Mouse (Mus musculus): ENCODE results near the gene Eif3k. TPM values are rescaled to one million over a fixed set of nuclear protein-coding genes. Genes with fewer than 3 reads are reported as not detected.
A peak's percentile ranks its signal among the peaks of the same experiment; 100 is the strongest.

Eif3k gene
- polyA plus RNA-seq, 1 experiment from 2014 or later, result 403 TPM

- peaks cover 77% of the 10 kb centered on the region for H3K4me1 ChIP-seq
- no peaks in the 10 kb centered on the region for H3K27me3 ChIP-seq
- WGBS, result 72% methylated on average over 6 of the region's 6 CpGs
- no peak overlapping the region for H3K27ac ChIP-seq (replicated peaks)
- H3K36me3 ChIP-seq, result 0 out of 2 replicates have a peak, but pooled peaks cover 6% of the 10 kb centered on the region
- ATAC-seq (ENCODE audit: insufficient number of reproducible peaks, low FRiP score, low TSS enrichment, low read depth), result no peak
- H3K4me2 ChIP-seq (replicated peaks), result no peak overlapping the region
- no peak overlapping the region for H3K9ac ChIP-seq
- no peak overlapping the region for H3K4me3 ChIP-seq (replicated peaks)
- no peaks in the 10 kb centered on the region for H3K9me3 ChIP-seq (replicated peaks)
Measured at GRCm38 (mm10) chr7:28957286-28957685, 24.4 kb downstream of the Eif3k start.

- no peak overlapping the region for H3K4me3 ChIP-seq (replicated peaks)
- no peak for ATAC-seq (ENCODE audit: insufficient number of reproducible peaks, low FRiP score, low TSS enrichment, low read depth)
- no peaks in the 10 kb centered on the region for H3K27me3 ChIP-seq
- peaks cover 87% of the 10 kb centered on the region for H3K4me1 ChIP-seq
- 0 out of 2 replicates have a peak, but pooled peaks cover 6% of the 10 kb centered on the region for H3K36me3 ChIP-seq
- no peak overlapping the region; the same call in 1 of the 2 replicates for H3K27ac ChIP-seq (replicated peaks)
- H3K4me2 ChIP-seq (replicated peaks), result no peak overlapping the region
- no peak overlapping the region for H3K9ac ChIP-seq
- WGBS, result 86% methylated on average over 1 of the region's 1 CpGs
- no peaks in the 10 kb centered on the region for H3K9me3 ChIP-seq (replicated peaks)
Measured at GRCm38 (mm10) chr7:28956270-28956669, 25.4 kb downstream of the Eif3k start.

GRCm38 (mm10) chr7:28955295-28955897 lies 26.3 kb downstream of the Eif3k start:
- Histone ChIP-seq H3K9ac (no peak overlapping the region), H3K27ac (replicated peaks) (peak overlapping the region; percentile 31), H3K27me3 (no peaks in the 10 kb centered on the region), H3K4me1 (peaks cover 90% of the 10 kb centered on the region), H3K36me3 (0 out of 2 replicates have a peak, but pooled peaks cover 9% of the 10 kb centered on the region), H3K9me3 (replicated peaks) (no peaks in the 10 kb centered on the region), H3K4me2 (replicated peaks) (no peak overlapping the region; the same call in 1 of the 2 replicates), H3K4me3 (replicated peaks) (no peak overlapping the region)
- no peak for ATAC-seq (ENCODE audit: insufficient number of reproducible peaks, low FRiP score, low TSS enrichment, low read depth)
- 38% methylated on average over 5 of the region's 5 CpGs for WGBS

GRCm38 (mm10) chr7:28954773-28955172 lies 26.9 kb downstream of the Eif3k start:
- WGBS, result 63% methylated on average over 4 of the region's 4 CpGs
- H3K9ac ChIP-seq, result no peak overlapping the region

GRCm38 (mm10) chr7:28953476-28954376 lies 27.9 kb downstream of the Eif3k start:
- 18% methylated on average over 2 of the region's 2 CpGs for WGBS
- H3K27me3 ChIP-seq, result no peaks in the 10 kb centered on the region
- H3K4me1 ChIP-seq, result peaks cover 87% of the 10 kb centered on the region
- 0 out of 2 replicates have a peak, but pooled peaks cover 12% of the 10 kb centered on the region for H3K36me3 ChIP-seq
- no peak overlapping the region for H3K4me2 ChIP-seq (replicated peaks)
- no peaks in the 10 kb centered on the region for H3K9me3 ChIP-seq (replicated peaks)
- peak overlapping the region; percentile 89 for H3K27ac ChIP-seq (replicated peaks)
- no peak for ATAC-seq (ENCODE audit: insufficient number of reproducible peaks, low FRiP score, low TSS enrichment, low read depth)
- H3K9ac ChIP-seq, result no peak overlapping the region
- no peak overlapping the region for H3K4me3 ChIP-seq (replicated peaks)

More at GRCm38 (mm10) chr7:28954773-28955172, 26.9 kb downstream of the Eif3k start:
- peaks cover 87% of the 10 kb centered on the region for H3K4me1 ChIP-seq
- H3K36me3 ChIP-seq, result 0 out of 2 replicates have a peak, but pooled peaks cover 12% of the 10 kb centered on the region
- peak overlapping the region; percentile 31 for H3K27ac ChIP-seq (replicated peaks)
- no peak for ATAC-seq (ENCODE audit: insufficient number of reproducible peaks, low FRiP score, low TSS enrichment, low read depth)
- H3K4me3 ChIP-seq (replicated peaks), result no peak overlapping the region
- H3K4me2 ChIP-seq (replicated peaks), result no peak overlapping the region
- H3K9me3 ChIP-seq (replicated peaks), result no peaks in the 10 kb centered on the region
- H3K27me3 ChIP-seq, result no peaks in the 10 kb centered on the region

GRCm38 (mm10) chr7:28952786-28953185 lies 28.9 kb downstream of the Eif3k start:
- ATAC-seq (ENCODE audit: insufficient number of reproducible peaks, low FRiP score, low TSS enrichment, low read depth), result peak; percentile 59; the same call in 1 of the 2 replicates
- Histone ChIP-seq H3K9ac (no peak overlapping the region), H3K27me3 (no peaks in the 10 kb centered on the region), H3K27ac (replicated peaks) (peak overlapping the region; percentile 89), H3K36me3 (0 out of 2 replicates have a peak, but pooled peaks cover 12% of the 10 kb centered on the region), H3K4me1 (peaks cover 89% of the 10 kb centered on the region), H3K9me3 (replicated peaks) (no peaks in the 10 kb centered on the region), H3K4me3 (replicated peaks) (no peak overlapping the region), H3K4me2 (replicated peaks) (no peak overlapping the region)
- 5% methylated on average over 3 of the region's 3 CpGs for WGBS

- ATAC-seq (ENCODE audit: insufficient number of reproducible peaks, low FRiP score, low TSS enrichment, low read depth), result no peak
- Histone ChIP-seq H3K9ac (no peak overlapping the region; the same call in 1 of the 2 replicates), H3K4me3 (replicated peaks) (no peak overlapping the region), H3K36me3 (0 out of 2 replicates have a peak, but pooled peaks cover 12% of the 10 kb centered on the region), H3K27me3 (no peaks in the 10 kb centered on the region), H3K4me2 (replicated peaks) (no peak overlapping the region), H3K27ac (replicated peaks) (peak overlapping the region; percentile 89), H3K4me1 (peaks cover 91% of the 10 kb centered on the region), H3K9me3 (replicated peaks) (no peaks in the 10 kb centered on the region)
- 66% methylated on average over 2 of the region's 2 CpGs for WGBS
Measured at GRCm38 (mm10) chr7:28951764-28952163, 29.9 kb downstream of the Eif3k start.

- Histone ChIP-seq H3K9ac (no peak overlapping the region), H3K4me3 (replicated peaks) (no peak overlapping the region), H3K4me1 (peaks cover 93% of the 10 kb centered on the region), H3K36me3 (0 out of 2 replicates have a peak, but pooled peaks cover 10% of the 10 kb centered on the region), H3K27ac (replicated peaks) (no peak overlapping the region), H3K9me3 (replicated peaks) (no peaks in the 10 kb centered on the region), H3K27me3 (no peaks in the 10 kb centered on the region), H3K4me2 (replicated peaks) (no peak overlapping the region)
- 76% methylated on average over 10 of the region's 10 CpGs for WGBS
- ATAC-seq (ENCODE audit: insufficient number of reproducible peaks, low FRiP score, low TSS enrichment, low read depth), result no peak
Measured at GRCm38 (mm10) chr7:28950346-28951037, 31.2 kb downstream of the Eif3k start.

GRCm38 (mm10) chr7:28949298-28949697 lies 32.4 kb downstream of the Eif3k start:
- no peak for ATAC-seq (ENCODE audit: insufficient number of reproducible peaks, low FRiP score, low TSS enrichment, low read depth)
- H3K4me3 ChIP-seq (replicated peaks), result no peak overlapping the region
- H3K27ac ChIP-seq (replicated peaks), result peak overlapping the region; percentile 44
- no peak overlapping the region for H3K4me2 ChIP-seq (replicated peaks)
- 0 out of 2 replicates have a peak, but pooled peaks cover 6% of the 10 kb centered on the region for H3K36me3 ChIP-seq
- peaks cover 96% of the 10 kb centered on the region for H3K4me1 ChIP-seq
- no peaks in the 10 kb centered on the region for H3K27me3 ChIP-seq
- H3K9me3 ChIP-seq (replicated peaks), result no peaks in the 10 kb centered on the region
- no peak overlapping the region for H3K9ac ChIP-seq
- 60% methylated on average over 2 of the region's 2 CpGs for WGBS

GRCm38 (mm10) chr7:28948746-28949145 lies 32.9 kb downstream of the Eif3k start:
- H3K4me2 ChIP-seq (replicated peaks), result no peak overlapping the region
- 0 out of 2 replicates have a peak, but pooled peaks cover 6% of the 10 kb centered on the region for H3K36me3 ChIP-seq
- no peaks in the 10 kb centered on the region for H3K27me3 ChIP-seq
- peaks cover 97% of the 10 kb centered on the region for H3K4me1 ChIP-seq
- H3K9ac ChIP-seq, result no peak overlapping the region
- WGBS, result 68% methylated on average over 7 of the region's 7 CpGs
- no peak overlapping the region for H3K4me3 ChIP-seq (replicated peaks)
- no peak for ATAC-seq (ENCODE audit: insufficient number of reproducible peaks, low FRiP score, low TSS enrichment, low read depth)
- peak overlapping the region; percentile 44 for H3K27ac ChIP-seq (replicated peaks)
- H3K9me3 ChIP-seq (replicated peaks), result no peaks in the 10 kb centered on the region

GRCm38 (mm10) chr7:28946271-28946610 lies 35.4 kb downstream of the Eif3k start:
- no peaks in the 10 kb centered on the region for H3K9me3 ChIP-seq (replicated peaks)
- H3K27me3 ChIP-seq, result no peaks in the 10 kb centered on the region
- WGBS, result 10% methylated on average over 1 of the region's 1 CpGs
- peaks cover 90% of the 10 kb centered on the region for H3K4me1 ChIP-seq
- no peak for ATAC-seq (ENCODE audit: insufficient number of reproducible peaks, low FRiP score, low TSS enrichment, low read depth)
- no peak overlapping the region for H3K9ac ChIP-seq
- 0 out of 2 replicates have a peak, but pooled peaks cover 6% of the 10 kb centered on the region for H3K36me3 ChIP-seq
- peak overlapping the region; percentile 15; the same call in 1 of the 2 replicates for H3K4me2 ChIP-seq (replicated peaks)
- H3K4me3 ChIP-seq (replicated peaks), result no peak overlapping the region
- peak overlapping the region; percentile 92 for H3K27ac ChIP-seq (replicated peaks)

Measured in embryonic facial prominence, embryonic 15.5 days (tissue).